Mouse (Mus musculus): ENCODE measurements around the gene Lcn2. TPM values are rescaled to one million over a fixed set of nuclear protein-coding genes. Genes with fewer than 3 reads are reported as not detected.

Lcn2 gene
- total RNA-seq, 2 experiments from 2014 or later = 444 to 2,071 TPM

GRCm38 (mm10) chr2:32349625-32350255 lies 38.3 kb downstream of the Lcn2 start:
- ATAC-seq (replicated peaks; ENCODE audit: low FRiP score, poor library complexity, severe bottlenecking) = no peak

- no peak for ATAC-seq (replicated peaks; ENCODE audit: low FRiP score, poor library complexity, severe bottlenecking)
Measured at GRCm38 (mm10) chr2:32348311-32348710, 39.7 kb downstream of the Lcn2 start.

- ATAC-seq (replicated peaks; ENCODE audit: low FRiP score, poor library complexity, severe bottlenecking) = no peak
Measured at GRCm38 (mm10) chr2:32347019-32347418, 41.0 kb downstream of the Lcn2 start.

GRCm38 (mm10) chr2:32344598-32345321 lies 43.3 kb downstream of the Lcn2 start:
- ATAC-seq (replicated peaks; ENCODE audit: low FRiP score, poor library complexity, severe bottlenecking) = no peak

- no peak for ATAC-seq (replicated peaks; ENCODE audit: low FRiP score, poor library complexity, severe bottlenecking)
Measured at GRCm38 (mm10) chr2:32344056-32344455, 44.0 kb downstream of the Lcn2 start.

GRCm38 (mm10) chr2:32343351-32343671 lies 44.7 kb downstream of the Lcn2 start:
- no peak for ATAC-seq (replicated peaks; ENCODE audit: low FRiP score, poor library complexity, severe bottlenecking)

- ATAC-seq (replicated peaks; ENCODE audit: low FRiP score, poor library complexity, severe bottlenecking) = no peak
Measured at GRCm38 (mm10) chr2:32342539-32343350, 45.3 kb downstream of the Lcn2 start.

- no peak for ATAC-seq (replicated peaks; ENCODE audit: low FRiP score, poor library complexity, severe bottlenecking)
Measured at GRCm38 (mm10) chr2:32342039-32342438, 46.0 kb downstream of the Lcn2 start.

- no peak for ATAC-seq (replicated peaks; ENCODE audit: low FRiP score, poor library complexity, severe bottlenecking)
Measured at GRCm38 (mm10) chr2:32341634-32341939, 46.5 kb downstream of the Lcn2 start.

- ATAC-seq (replicated peaks; ENCODE audit: low FRiP score, poor library complexity, severe bottlenecking) = no peak
Measured at GRCm38 (mm10) chr2:32340836-32341633, 47.0 kb downstream of the Lcn2 start.

- ATAC-seq (replicated peaks; ENCODE audit: low FRiP score, poor library complexity, severe bottlenecking) = no peak
Measured at GRCm38 (mm10) chr2:32339912-32340642, 48.0 kb downstream of the Lcn2 start.

GRCm38 (mm10) chr2:32335888-32336287 lies 52.2 kb downstream of the Lcn2 start:
- ATAC-seq (replicated peaks; ENCODE audit: low FRiP score, poor library complexity, severe bottlenecking) = no peak

Other genes with a start within 250 kb of the Lcn2 start
- gene Prrc2b, start 237.2 kb downstream of the Lcn2 start, total RNA-seq (2015; ENCODE audit: low replicate concordance) = 12.3 and 13.0 TPM in 2 replicates
- gene Prrc2b, start 237.2 kb downstream of the Lcn2 start, total RNA-seq (2017; ENCODE audit: low replicate concordance) = 10.8 and 13.7 TPM in 2 replicates
- 5.0 and 6.0 TPM in 2 replicates for gene Pomt1, start 151.7 kb downstream of the Lcn2 start, total RNA-seq (2015; ENCODE audit: low replicate concordance)
- 3.9 and 10.9 TPM in 2 replicates for gene Pomt1, start 151.7 kb downstream of the Lcn2 start, total RNA-seq (2017; ENCODE audit: low replicate concordance)
- gene Uck1, start 128.1 kb downstream of the Lcn2 start, total RNA-seq (2015; ENCODE audit: low replicate concordance) = 0.96 and 3.1 TPM in 2 replicates
- 4.0 and 11.6 TPM in 2 replicates for gene Uck1, start 128.1 kb downstream of the Lcn2 start, total RNA-seq (2017; ENCODE audit: low replicate concordance)
- gene Golga2, start 100.9 kb downstream of the Lcn2 start, total RNA-seq (2015; ENCODE audit: low replicate concordance) = 6.3 and 11.1 TPM in 2 replicates
- gene Golga2, start 100.9 kb downstream of the Lcn2 start, total RNA-seq (2017; ENCODE audit: low replicate concordance) = 34.5 and 44.0 TPM in 2 replicates
- 30.4 and 97.8 TPM in 2 replicates for gene Swi5, start 100.2 kb downstream of the Lcn2 start, total RNA-seq (2015; ENCODE audit: low replicate concordance)
- gene Swi5, start 100.2 kb downstream of the Lcn2 start, total RNA-seq (2017; ENCODE audit: low replicate concordance) = 76.9 and 89.4 TPM in 2 replicates
- gene Ciz1, start 35.9 kb downstream of the Lcn2 start, total RNA-seq (2015; ENCODE audit: low replicate concordance) = 18.6 and 38.2 TPM in 2 replicates
- gene Ciz1, start 35.9 kb downstream of the Lcn2 start, total RNA-seq (2017; ENCODE audit: low replicate concordance) = 21.2 and 33.5 TPM in 2 replicates
- gene Dnm1, start 34.9 kb downstream of the Lcn2 start, total RNA-seq (2015; ENCODE audit: low replicate concordance) = not detected in 2 replicates
- gene Dnm1, start 34.9 kb downstream of the Lcn2 start, total RNA-seq (2017; ENCODE audit: low replicate concordance) = not detected in 2 replicates
- 8.6 and 12.3 TPM in 2 replicates for gene 1110008P14Rik, start 6.3 kb downstream of the Lcn2 start, total RNA-seq (2015; ENCODE audit: low replicate concordance)
- gene 1110008P14Rik, start 6.3 kb downstream of the Lcn2 start, total RNA-seq (2017; ENCODE audit: low replicate concordance) = 5.1 and 7.7 TPM in 2 replicates
- gene Ptges2, start 7.6 kb upstream of the Lcn2 start, total RNA-seq (2015; ENCODE audit: low replicate concordance) = 1.5 and 1.7 TPM in 2 replicates
- 2.8 and 6.6 TPM in 2 replicates for gene Ptges2, start 7.6 kb upstream of the Lcn2 start, total RNA-seq (2017; ENCODE audit: low replicate concordance)
- gene Naif1, start 62.2 kb upstream of the Lcn2 start, total RNA-seq (2015; ENCODE audit: low replicate concordance) = 0.77 and 0.84 TPM in 2 replicates
- gene Naif1, start 62.2 kb upstream of the Lcn2 start, total RNA-seq (2017; ENCODE audit: low replicate concordance) = 0.98 and 2.1 TPM in 2 replicates
- 2.1 and 6.3 TPM in 2 replicates for gene Slc25a25, start 63.2 kb upstream of the Lcn2 start, total RNA-seq (2015; ENCODE audit: low replicate concordance)
- gene Slc25a25, start 63.2 kb upstream of the Lcn2 start, total RNA-seq (2017; ENCODE audit: low replicate concordance) = 4.2 and 16.2 TPM in 2 replicates
- gene Fam102a, start 147.1 kb upstream of the Lcn2 start, total RNA-seq (2015; ENCODE audit: low replicate concordance) = 1.2 and 2.7 TPM in 2 replicates
- gene Fam102a, start 147.1 kb upstream of the Lcn2 start, total RNA-seq (2017; ENCODE audit: low replicate concordance) = 0.28 and 6.5 TPM in 2 replicates
- 26.9 and 41.0 TPM in 2 replicates for gene Dpm2, start 182.6 kb upstream of the Lcn2 start, total RNA-seq (2015; ENCODE audit: low replicate concordance)
- gene Dpm2, start 182.6 kb upstream of the Lcn2 start, total RNA-seq (2017; ENCODE audit: low replicate concordance) = 8.6 and 18.2 TPM in 2 replicates
- not detected in 2 replicates for gene Pip5kl1, start 186.5 kb upstream of the Lcn2 start, total RNA-seq (2015; ENCODE audit: low replicate concordance)
- gene Pip5kl1, start 186.5 kb upstream of the Lcn2 start, total RNA-seq (2017; ENCODE audit: low replicate concordance) = 1.9 TPM in 1 of 2 replicates, not detected in the other
- gene 9430097D07Rik, start 187.4 kb upstream of the Lcn2 start, total RNA-seq (2015; ENCODE audit: low replicate concordance) = not detected in 2 replicates
- not detected in 2 replicates for gene 9430097D07Rik, start 187.4 kb upstream of the Lcn2 start, total RNA-seq (2017; ENCODE audit: low replicate concordance)
- gene St6galnac4, start 198.8 kb upstream of the Lcn2 start, total RNA-seq (2015; ENCODE audit: low replicate concordance) = 8.8 and 9.4 TPM in 2 replicates
- gene St6galnac4, start 198.8 kb upstream of the Lcn2 start, total RNA-seq (2017; ENCODE audit: low replicate concordance) = 3.8 and 4.9 TPM in 2 replicates
- 0.77 and 3.3 TPM in 2 replicates for gene St6galnac6, start 211.5 kb upstream of the Lcn2 start, total RNA-seq (2015; ENCODE audit: low replicate concordance)
- 2.1 and 2.5 TPM in 2 replicates for gene St6galnac6, start 211.5 kb upstream of the Lcn2 start, total RNA-seq (2017; ENCODE audit: low replicate concordance)
- not detected in 2 replicates for gene Ak1, start 233.5 kb upstream of the Lcn2 start, total RNA-seq (2015; ENCODE audit: low replicate concordance)
- not detected in 2 replicates for gene Ak1, start 233.5 kb upstream of the Lcn2 start, total RNA-seq (2017; ENCODE audit: low replicate concordance)